Mouse (Mus musculus) neural tube, postnatal 0 days (tissue): ENCODE results near the gene S100pbp. TPM values are rescaled to one million over a fixed set of nuclear protein-coding genes. Genes with fewer than 3 reads are reported as not detected.

ENCODE experiments used
- polyA plus RNA-seq: library from polyadenylated mRNA; unstranded; fragments of >200 nt; fragmentation: Nextera tagmentation; extraction: Ambion mirVana; gene quantifications from 2 replicates; pipeline ENCODE4 v1.2.1, GENCODE M21; 2015

S100pbp gene
- 13.1 TPM in 2 replicates for polyA plus RNA-seq

DNA sequence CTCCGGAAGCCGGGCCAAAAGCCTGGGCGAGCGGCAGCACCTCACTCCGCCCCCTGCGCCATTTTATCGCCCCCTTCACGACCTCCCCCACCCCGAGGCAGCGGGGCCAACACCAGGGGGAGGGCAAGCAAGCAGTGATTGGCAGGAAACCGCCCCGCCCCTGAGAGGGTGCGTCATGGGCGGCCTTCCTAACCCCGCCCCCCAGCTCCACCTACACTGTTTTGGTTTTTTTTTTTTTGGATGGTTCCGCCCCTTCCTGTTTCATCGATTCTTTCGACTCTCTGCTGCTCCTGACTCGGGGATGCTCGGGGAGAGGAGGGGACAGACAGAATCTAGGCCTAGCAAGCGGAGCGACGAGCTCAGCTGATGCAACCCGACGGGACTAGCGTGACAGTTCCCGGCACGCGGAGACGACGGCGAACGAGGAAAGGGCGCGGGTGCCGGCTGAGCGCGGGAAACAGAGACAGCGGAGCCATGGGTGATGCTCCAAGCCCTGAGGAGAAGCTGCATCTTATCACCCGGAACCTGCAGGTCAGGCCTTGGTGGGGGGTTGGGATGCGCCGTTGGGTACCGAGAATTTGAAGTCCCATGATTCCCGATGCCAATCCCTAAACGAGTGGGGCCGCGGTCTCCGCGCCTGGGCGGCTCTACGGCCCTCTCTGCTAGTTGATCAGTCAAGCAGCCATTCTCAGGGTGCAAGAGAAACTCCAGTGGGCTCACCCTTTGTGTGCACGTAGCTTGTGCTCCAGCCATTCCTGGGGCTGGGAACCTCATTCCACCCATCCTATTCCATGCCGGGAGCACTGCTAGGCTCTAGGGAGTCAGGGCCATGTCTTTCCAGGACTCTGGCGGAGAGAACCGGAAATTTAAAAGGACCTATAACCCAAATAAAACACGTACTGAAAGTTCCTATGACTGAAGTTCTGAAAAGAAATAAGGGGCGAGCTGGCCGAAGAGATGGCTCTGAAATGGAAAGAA is at the start of gene S100pbp, which contains the start of gene Yars:
S100pbp (minus strand) TSS at position 186 of the 978 bp plus-strand sequence.
Yars (plus strand) TSS at position 219 of the 978 bp plus-strand sequence.

DNA sequence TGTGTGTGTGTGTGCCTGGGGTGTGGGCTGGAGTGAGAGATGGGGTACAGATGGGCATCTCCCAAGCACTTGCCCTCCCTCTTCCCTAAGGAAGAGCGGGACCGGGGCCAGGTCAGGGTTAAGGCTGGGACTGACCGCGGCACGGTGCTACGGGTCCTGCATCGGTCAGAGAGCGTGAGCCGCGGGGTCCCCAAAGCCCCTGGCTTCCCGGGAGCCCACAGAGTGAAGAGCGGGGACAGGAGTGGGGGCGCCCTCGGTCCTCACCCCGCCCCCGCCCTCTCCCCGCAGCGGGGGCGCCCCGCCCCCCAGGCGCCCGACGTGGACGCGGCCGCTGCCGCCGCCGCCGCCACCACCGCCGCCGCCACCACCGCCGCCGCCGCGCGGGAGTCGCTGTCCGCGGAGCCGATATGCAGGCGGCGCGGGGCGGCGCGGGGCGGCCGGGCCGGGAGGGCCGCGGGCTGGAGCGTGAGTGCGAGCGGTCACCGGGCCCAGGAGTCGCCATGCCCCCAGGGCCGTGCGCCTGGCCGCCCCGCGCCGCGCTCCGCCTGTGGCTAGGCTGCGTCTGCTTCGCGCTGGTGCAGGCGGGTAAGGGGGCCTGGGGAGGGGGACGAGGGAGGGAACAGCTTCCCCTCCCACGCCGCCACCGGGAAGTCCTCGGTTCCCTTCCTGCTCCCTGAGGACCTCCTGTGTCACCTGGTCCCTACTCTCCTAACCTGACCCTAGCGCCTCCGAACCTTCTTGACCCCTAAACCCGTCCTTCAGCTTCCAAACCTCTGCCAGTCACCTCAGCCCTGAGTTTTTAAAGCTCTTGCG is 52.7 kb downstream of the S100pbp start, which contains the start of gene Fndc5:
Fndc5 (plus strand) TSS at position 421 of the 813 bp plus-strand sequence.

DNA sequence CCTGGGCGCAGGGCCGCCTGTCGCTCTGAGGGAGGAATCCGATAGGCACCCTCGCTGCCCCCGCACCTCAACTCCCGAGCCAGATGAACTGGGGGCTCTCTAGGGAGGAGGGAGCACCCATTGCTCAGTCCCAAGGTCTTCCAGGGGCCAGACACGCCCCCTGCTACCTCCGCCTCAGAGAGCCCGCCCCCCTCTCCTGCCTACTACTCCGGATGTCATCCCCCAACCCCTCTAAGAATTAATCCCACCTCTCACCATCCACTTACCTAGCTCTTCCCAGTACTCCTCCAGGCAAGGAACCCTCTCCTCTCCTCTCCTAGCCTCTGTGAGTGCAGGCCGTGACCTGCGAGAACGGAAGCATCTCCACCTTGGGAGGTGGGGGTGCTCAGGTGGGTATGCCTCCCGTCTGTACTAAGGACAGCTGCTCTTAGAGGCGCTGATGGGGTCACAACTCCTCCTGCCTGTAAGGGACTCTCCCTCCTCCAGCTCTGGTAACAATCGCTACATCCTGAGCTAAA is 67.9 kb downstream of the S100pbp start, which contains the start of gene Hpca:
Hpca (minus strand) TSS at position 468 of the 518 bp plus-strand sequence.

DNA sequence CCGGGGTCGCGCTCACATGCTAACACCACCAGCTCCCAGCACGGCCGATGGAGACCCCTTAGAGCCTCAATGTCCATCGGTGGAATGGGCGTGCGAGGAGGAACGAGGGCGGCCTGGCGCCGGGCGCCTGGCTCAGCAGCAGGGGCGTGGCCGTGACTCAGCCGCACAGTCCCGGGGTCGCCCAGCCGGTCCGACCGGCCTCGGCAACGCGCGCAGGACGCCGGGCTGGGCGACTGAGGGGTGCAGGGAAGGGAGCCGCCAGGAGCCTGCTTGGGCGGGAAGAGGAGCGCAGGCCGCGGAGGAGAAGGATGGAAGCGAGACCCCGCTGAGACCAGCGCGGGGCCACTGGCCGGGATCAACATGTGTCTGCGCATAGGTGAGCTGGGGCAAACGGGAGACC is 84.2 kb downstream of the S100pbp start, which contains the start of gene Tmem54:
Tmem54 (plus strand) TSS at position 193 of the 400 bp plus-strand sequence.

Other genes with a start within 250 kb of the S100pbp start
- gene Azin2, start 227.3 kb downstream of the S100pbp start, polyA plus RNA-seq: 28.9 and 29.5 TPM in 2 replicates
- gene Ak2, start 197.8 kb downstream of the S100pbp start, polyA plus RNA-seq: 67.9 and 71.0 TPM in 2 replicates
- gene Rnf19b, start 131.5 kb downstream of the S100pbp start, polyA plus RNA-seq: 38.3 and 38.7 TPM in 2 replicates
- 0.28 and 0.37 TPM in 2 replicates for gene Tmem54, start 84.2 kb downstream of the S100pbp start, polyA plus RNA-seq
- gene Hpca, start 67.7 kb downstream of the S100pbp start, polyA plus RNA-seq: 234 and 265 TPM in 2 replicates
- 45.9 and 59.1 TPM in 2 replicates for gene Fndc5, start 52.7 kb downstream of the S100pbp start, polyA plus RNA-seq
- gene Yars, start within 50 bp of the S100pbp start, polyA plus RNA-seq: 83.2 and 104 TPM in 2 replicates
- gene C77080, start 71.7 kb upstream of the S100pbp start, polyA plus RNA-seq: 4.8 and 5.7 TPM in 2 replicates
- gene Sync, start 97.9 kb upstream of the S100pbp start, polyA plus RNA-seq: 3.4 TPM in 2 replicates
- gene Rbbp4, start 145.6 kb upstream of the S100pbp start, polyA plus RNA-seq: 186 and 200 TPM in 2 replicates
- gene Zbtb8os, start 146.0 kb upstream of the S100pbp start, polyA plus RNA-seq: 21.0 and 23.1 TPM in 2 replicates
- 14.9 and 16.7 TPM in 2 replicates for gene Zbtb8a, start 188.4 kb upstream of the S100pbp start, polyA plus RNA-seq